Mouse (Mus musculus): Measurements from ENCODE around the gene Marco.

GRCm38 (mm10) chr1:120498036-120498435 lies 6.8 kb downstream of the Marco start:
- TF ChIP-seq GATA1 (IDR thresholded peaks at IDR 0.05; ENCODE audit: borderline replicate concordance, low read length) = no peak
- no peak for TF ChIP-seq FLI1 (IDR thresholded peaks at IDR 0.05; ENCODE audit: low read length)
